Mouse (Mus musculus) A20 (cell line): ENCODE data around the gene Ctsh.
"Not testable (repeated sequence)": the region's sequence is repeated elsewhere in the genome, so short reads cannot be mapped to it uniquely, and the experiment has no call there.

Experiments used
- DNase-seq: peaks from one replicate; pipeline ENCODE4 v3.0.0-alpha.2; 2011; ENCODE audit warnings: low read depth, low spot score

The Ctsh gene

GRCm38 (mm10) chr9:90056716-90057115, 2.8 kb downstream of the Ctsh start:
- no peak for DNase-seq

GRCm38 (mm10) chr9:90059828-90060573, 6.0 kb downstream of the Ctsh start:
- DNase-seq, result peak; percentile 92

GRCm38 (mm10) chr9:90060574-90060875, 6.6 kb downstream of the Ctsh start:
- no peak for DNase-seq

DNA sequence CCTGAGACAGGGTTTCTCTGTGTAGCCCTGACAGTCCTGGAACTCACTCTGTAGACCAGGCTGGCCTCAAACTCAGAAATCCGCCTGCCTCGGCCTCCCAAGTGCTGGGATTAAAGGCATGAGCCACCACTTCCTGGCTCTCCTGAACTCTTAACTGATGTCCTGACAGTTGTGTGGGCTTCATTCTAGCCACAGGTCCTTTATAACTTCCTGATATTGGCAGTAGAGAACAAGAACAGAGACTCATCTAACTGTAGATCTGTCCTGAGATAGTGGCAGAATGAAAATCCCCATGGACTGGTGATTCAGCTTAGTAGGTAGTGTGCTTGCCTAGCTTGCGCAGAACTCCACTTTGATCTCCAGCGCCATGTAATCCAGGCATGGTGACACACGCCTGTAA, 7.0 kb downstream of the Ctsh start:
- not testable (repeated sequence) for DNase-seq

DNA sequence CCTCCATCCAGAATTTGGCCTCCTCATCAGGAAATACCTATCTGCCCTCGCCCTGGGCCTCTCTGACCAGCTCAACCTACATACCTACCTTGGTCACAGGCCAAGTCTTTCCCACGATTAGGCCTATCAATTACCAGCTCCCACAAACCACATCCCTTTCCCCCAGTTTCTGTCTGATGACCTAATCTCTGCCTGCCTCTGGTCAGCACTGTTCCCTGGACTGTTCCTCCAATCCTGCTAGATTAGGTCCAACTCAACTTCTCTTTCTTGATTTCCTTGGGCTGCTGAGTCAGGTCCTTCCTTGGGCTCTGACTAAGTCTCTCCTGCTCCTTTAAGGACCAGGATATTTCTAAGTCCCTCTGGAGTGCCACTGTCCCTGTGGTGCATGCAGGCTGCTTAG, 13.4 kb downstream of the Ctsh start:
- DNase-seq, result no peak

DNA sequence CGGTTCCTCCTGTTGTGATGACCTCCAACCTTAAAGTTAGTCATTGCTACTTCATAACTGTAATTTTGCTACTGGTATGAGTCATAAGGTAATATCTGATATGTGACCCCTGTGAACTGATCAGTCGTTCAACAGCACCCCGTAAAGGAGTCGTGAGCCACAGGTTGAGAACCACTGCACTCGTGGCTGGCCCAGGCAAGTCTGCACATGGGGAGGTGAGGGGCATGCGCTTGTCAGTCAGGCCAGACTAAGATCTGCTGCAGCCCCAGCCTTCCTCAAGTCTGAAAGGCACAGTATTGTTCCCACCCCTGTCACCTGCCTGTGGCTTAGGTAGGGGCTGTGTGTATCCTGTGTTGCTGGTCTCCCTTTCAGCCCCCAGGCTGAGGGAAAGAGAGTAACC, 14.8 kb downstream of the Ctsh start:
- no peak for DNase-seq

DNA sequence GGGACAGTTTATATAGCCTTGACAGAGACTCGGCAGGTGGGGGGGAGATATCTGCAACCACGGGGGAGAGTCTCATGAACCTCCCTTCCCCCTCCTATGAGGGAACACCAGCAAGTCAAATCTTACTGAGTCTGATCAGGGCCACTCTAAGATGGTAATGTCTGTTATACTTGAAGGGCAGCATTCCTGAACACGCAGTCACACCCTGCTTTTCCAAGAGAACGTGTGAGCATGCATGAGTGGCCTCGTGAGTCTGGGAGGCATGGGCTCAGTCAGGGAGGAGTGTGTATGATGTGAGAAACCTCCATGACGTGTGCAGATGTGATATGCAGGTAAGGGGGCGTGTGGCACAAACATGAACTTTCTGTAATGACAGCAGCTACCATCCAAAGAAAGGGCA, 15.5 kb downstream of the Ctsh start:
- DNase-seq, result no peak

DNA sequence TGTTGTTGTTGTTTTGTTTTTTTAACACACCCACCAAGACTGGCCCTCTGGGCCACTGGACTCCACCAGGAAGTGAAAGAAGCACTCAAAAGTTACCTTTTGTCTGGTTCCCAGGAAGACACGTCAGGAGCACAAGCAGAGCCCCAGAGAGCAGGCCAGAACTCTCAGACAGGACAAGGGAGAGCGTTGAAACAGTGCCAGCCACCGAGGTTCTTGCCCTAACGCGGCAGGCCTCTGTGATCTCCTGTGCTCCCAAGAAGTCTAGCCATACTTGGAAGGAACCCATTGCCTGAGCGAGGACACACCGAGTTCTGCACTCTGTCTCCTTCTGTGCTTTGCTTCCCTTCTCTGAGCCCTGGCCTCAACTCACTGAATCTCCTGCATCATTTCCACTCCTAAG, 16.2 kb downstream of the Ctsh start:
- DNase-seq, result no peak

DNA sequence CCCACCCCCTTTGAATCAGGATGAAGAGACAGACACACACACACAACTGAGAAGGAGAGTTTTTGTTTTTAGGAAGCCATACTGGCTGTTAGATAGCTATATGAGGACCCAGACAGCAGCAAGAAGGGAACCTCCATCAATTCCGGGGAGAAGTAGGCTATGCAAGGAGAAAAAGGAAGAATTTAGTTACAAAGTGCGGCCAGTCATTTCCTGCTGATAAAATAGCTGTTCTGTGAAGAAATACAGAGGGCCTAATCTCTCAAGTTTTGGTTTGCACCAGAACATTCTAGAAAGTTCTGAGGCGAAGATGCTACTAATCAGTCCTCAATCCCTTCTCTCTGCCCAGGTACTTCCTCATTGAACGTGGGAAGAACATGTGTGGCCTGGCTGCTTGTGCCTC, 21.4 kb downstream of the Ctsh start:
- no peak for DNase-seq

- DNase-seq, result no peak
Observed at GRCm38 (mm10) chr9:90076131-90076530, 22.2 kb downstream of the Ctsh start.

- peak; percentile 78 for DNase-seq
Observed at GRCm38 (mm10) chr9:90076849-90077461, 23.0 kb downstream of the Ctsh start.

DNA sequence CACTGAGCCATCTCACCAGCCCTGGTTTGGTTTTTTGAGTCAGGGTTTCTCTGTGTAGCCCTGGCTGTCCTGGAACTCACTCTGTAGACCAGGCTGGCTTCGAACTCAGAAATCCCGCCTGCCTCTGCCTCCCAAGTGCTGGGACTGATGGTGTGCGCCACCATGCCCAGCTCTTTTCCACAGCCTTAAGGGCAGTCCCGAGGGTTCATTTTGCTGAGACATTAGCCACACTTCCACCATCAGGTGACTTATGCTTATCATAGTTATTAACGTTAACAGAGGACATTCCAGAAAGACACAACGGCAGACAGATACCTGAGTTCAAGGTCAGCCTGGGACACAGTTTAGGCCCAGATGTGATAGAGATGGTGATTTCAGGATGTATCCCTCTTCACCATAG, 28.0 kb downstream of the Ctsh start:
- DNase-seq, result not testable (repeated sequence)

- DNase-seq, result no peak
Observed at GRCm38 (mm10) chr9:90082992-90083391, 29.0 kb downstream of the Ctsh start.

GRCm38 (mm10) chr9:90084152-90084551, 30.2 kb downstream of the Ctsh start:
- no peak for DNase-seq

DNA sequence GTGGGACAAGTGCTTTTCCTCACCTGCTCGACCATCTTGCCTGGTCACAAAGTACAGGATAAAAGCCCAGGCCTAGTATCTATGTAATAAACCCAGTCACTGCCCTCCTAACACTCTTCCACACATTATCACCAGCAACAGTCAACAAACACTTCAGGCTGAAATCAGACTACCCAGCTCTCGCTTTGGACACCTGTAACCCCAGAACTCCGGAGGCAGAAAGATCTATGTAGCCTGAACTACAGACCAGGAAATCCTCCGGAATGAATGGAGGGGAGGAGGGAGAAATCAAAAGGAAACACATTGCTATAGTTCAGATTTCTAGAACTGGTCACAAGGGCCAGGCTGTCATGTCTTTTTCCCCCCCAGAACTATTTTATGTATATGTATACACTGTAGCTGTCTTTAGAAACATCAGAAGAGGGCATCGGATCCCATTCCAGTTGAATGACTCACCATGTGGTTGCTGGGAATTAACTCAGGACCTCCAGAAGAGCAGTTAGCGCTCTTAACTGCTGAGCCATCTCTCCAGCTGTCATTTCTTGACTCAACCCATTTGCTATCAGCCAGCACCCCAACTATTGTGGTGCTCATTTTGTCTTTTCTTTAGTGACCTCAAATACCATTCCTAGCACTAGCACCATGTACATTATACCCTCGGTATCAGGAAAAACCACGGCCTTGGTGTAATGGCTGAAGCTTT, 31.0 kb downstream of the Ctsh start:
- DNase-seq, result no peak

- DNase-seq, result no peak
Observed at GRCm38 (mm10) chr9:90087906-90088485, 34.0 kb downstream of the Ctsh start.

GRCm38 (mm10) chr9:90089339-90090104, 35.6 kb downstream of the Ctsh start:
- DNase-seq, result no peak

DNA sequence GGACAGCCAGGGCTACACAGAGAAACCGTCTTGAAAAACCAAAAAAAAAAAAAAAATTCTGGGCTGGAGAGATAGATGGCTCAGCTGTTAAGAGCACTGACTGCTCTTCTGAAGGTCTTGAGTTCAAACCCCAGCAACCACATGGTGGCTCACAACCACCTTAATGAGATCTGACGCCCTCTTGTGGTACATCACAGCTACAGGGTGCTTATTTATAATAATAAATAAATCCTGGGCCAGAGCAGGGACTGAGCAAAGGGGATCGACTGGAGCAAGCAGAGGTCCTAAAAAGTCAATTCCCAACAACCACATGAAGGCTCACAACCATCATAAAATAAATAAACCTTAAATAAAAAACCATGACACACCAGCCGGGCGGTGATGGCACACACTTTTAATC, 45.0 kb downstream of the Ctsh start:
- DNase-seq, result peak; percentile 41

DNA sequence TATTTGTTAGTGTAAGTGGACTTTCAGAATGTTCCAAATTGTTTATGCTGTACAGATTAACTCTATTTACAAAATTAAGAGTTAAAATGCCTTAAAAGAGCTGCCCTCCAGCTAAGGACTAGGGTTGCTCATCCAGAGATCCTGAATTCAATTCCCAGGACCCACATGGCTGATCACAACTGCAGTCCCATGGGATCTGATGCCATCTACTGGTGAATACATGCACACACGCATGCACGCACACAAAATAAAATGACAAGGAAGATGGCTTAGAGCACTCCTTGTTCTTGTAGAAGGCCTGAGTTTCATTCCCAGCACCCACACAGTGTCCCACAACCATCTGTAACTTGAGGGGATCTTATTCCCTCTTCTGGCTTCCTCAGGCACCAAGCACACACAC, 46.8 kb downstream of the Ctsh start:
- no peak for DNase-seq

DNA sequence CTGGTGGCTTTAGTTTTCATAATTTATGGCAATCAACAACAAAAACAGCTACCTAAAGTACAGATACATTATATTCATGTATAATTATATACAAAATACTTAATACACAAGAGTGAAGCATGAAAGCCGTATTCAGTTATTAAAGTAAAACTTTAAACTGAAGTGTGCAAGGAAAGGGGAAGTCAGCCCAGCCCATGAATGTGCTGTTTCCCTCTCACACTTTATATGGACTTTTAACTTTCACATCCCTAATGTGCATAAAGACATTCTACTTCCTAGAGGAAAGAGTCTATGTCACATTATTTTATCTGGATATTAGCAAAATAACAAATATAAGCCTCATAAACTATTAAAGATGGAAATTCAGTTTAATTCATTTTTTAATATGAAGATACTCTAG, 51.5 kb downstream of the Ctsh start:
- DNase-seq, result no peak

DNA sequence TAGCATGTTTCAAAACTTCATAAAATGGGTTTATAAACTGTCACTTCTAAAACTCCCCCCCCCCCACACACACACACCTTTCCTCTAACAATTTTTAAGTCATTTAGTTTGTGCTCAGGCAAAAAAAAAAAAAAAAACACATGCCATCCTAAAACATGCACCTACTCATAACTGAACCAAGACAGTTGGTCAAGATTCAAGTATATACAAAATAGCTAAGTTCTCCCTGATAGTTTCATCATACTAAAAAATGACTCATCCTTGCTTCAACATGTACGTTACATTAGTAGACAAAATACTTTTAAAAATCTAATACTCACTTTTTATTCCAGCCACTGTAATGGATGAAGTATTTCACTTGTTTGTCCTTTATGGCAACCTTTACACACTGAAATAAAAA, 53.0 kb downstream of the Ctsh start:
- no peak for DNase-seq

GRCm38 (mm10) chr9:90108272-90108671, 54.3 kb downstream of the Ctsh start:
- DNase-seq, result no peak
